Mouse (Mus musculus): ENCODE data around the gene Tmem169. TPM values are rescaled to one million over a fixed set of nuclear protein-coding genes. Genes with fewer than 3 reads are reported as not detected.
"Not testable (repeated sequence)": the region's sequence is repeated elsewhere in the genome, so short reads cannot be mapped to it uniquely, and the experiment has no call there.

Gene Tmem169
- polyA plus RNA-seq, 1 experiment from 2014 or later, result 25.5 TPM

DNA sequence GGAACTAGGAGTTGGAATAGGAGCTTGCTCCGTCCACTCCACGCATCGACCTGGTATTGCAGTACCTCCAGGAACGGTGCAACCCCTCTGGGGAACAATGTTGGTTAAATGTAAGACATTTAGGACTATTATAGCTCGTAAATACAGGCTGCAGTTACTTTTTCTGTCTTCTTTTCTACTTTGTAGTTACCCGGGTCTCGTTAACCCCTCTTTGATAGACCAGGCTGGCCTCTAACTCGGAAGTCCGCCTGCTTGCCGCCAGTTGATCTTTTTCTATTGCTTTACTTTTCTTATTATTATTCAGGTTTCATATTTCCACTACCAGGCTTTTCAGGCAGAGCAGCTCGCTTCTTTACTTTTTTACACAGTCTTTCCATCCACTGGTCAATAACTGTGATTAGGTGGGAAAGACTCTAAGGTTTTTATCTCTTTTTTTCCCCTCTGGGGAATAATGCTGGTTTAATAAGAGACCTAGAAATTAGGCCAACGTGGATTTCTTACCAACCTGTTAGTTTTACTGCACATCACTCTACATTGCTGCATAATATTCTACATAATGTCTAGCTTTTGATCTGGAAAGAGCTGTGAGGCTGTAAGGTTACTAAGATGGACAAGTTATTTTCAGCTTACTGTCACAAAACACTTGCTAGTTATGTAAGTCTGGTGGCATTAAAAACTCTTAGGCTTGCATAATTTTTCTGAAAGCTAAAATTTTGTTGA is 39.7 kb upstream of the Tmem169 start:
- Histone ChIP-seq H3K27me3 (ENCODE audit: control insufficient read depth, insufficient read depth, low read length) (no peaks in the 10 kb centered on the region), H3K9me3 (ENCODE audit: control insufficient read depth, low read length) (no peaks in the 10 kb centered on the region), H3K4me1 (replicated peaks; ENCODE audit: control insufficient read depth, insufficient read depth, low read length) (no peaks in the 10 kb centered on the region), H3K4me3 (ENCODE audit: low read depth, low read length) (no peak overlapping the region), H3K27ac (ENCODE audit: low read depth, low read length) (peak overlapping the region; percentile 65), H3K4me2 (replicated peaks; ENCODE audit: low read depth, low read length) (peak overlapping the region; percentile 49; the same call in 1 of the 2 replicates), H3K9ac (ENCODE audit: low read depth, low read length) (no peak overlapping the region), H3K36me3 (ENCODE audit: control insufficient read depth, insufficient read depth, low read length) (no peaks in the 10 kb centered on the region)
- WGBS, result 1% methylated on average over 12 of the region's 12 CpGs
- ATAC-seq (ENCODE audit: low FRiP score) (peak; percentile 91), DNase-seq (ENCODE audit: low spot score) (peak; percentile 72)

DNA sequence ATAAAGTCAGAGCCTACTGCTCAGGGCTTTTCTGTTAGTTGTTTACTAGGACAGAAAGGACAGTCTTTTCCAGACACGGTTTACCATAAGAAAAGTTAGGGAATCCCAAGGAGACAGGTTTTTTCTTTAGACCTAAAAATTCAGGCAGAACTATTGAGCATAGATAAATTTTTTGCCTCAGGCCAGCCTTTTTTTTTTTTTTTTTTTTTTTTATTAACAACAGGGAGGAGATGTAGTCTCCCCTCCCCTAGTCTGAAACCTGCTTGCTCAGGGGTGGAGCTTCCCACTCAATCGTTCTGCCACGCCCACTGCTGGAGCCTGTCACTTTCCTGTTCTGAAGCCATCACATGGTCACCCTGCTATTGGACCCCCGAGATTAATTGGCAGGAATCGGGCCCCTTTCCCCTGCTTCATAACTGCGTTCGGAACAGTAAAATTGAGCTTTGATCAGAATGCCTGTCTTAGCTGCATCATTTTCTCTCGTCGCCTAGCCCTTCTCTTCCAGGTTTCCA is 35.9 kb upstream of the Tmem169 start:
- not testable (repeated sequence) for H3K36me3 ChIP-seq (ENCODE audit: control insufficient read depth, insufficient read depth, low read length); DNase-seq (ENCODE audit: low spot score); H3K27me3 ChIP-seq (ENCODE audit: control insufficient read depth, insufficient read depth, low read length); H3K27ac ChIP-seq (ENCODE audit: low read depth, low read length); H3K4me2 ChIP-seq (replicated peaks; ENCODE audit: low read depth, low read length); ATAC-seq (ENCODE audit: low FRiP score); H3K4me3 ChIP-seq (ENCODE audit: low read depth, low read length); H3K9ac ChIP-seq (ENCODE audit: low read depth, low read length); H3K9me3 ChIP-seq (ENCODE audit: control insufficient read depth, low read length); H3K4me1 ChIP-seq (replicated peaks; ENCODE audit: control insufficient read depth, insufficient read depth, low read length)
- 50% methylated on average over 9 of the region's 9 CpGs for WGBS

DNA sequence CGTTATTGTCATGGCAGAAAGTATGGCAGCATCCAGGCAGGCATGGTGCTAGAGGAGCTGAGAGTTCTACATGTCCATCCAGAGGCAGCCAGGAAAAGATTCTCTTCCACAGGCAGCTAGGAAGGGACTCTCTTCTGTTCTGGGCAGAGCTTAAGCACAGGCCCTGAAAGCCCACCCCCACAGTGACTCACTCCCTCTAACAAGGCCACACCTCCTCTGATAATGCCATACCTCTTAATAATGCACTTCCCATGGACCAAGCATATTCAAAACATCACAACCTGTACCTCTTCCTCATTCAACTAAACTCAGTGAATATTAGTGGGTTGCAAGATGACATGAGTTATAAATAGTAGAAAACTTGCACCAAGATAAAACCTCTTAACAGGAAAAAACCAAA is 32.4 kb upstream of the Tmem169 start:
- H3K4me3 ChIP-seq (ENCODE audit: low read depth, low read length), result no peak overlapping the region
- no peaks in the 10 kb centered on the region for H3K36me3 ChIP-seq (ENCODE audit: control insufficient read depth, insufficient read depth, low read length)
- H3K4me2 ChIP-seq (replicated peaks; ENCODE audit: low read depth, low read length), result no peak overlapping the region
- H3K27ac ChIP-seq (ENCODE audit: low read depth, low read length), result no peak overlapping the region
- ATAC-seq (ENCODE audit: low FRiP score) (no peak), DNase-seq (ENCODE audit: low spot score) (no peak)
- H3K9ac ChIP-seq (ENCODE audit: low read depth, low read length), result no peak overlapping the region
- WGBS, result 84% methylated on average over 1 of the region's 1 CpGs
- no peaks in the 10 kb centered on the region for H3K27me3 ChIP-seq (ENCODE audit: control insufficient read depth, insufficient read depth, low read length)
- no peaks in the 10 kb centered on the region for H3K9me3 ChIP-seq (ENCODE audit: control insufficient read depth, low read length)
- H3K4me1 ChIP-seq (replicated peaks; ENCODE audit: control insufficient read depth, insufficient read depth, low read length), result no peaks in the 10 kb centered on the region

- no peaks in the 10 kb centered on the region for H3K27me3 ChIP-seq (ENCODE audit: control insufficient read depth, insufficient read depth, low read length)
- WGBS, result 27% methylated on average over 11 of the region's 11 CpGs
- H3K4me2 ChIP-seq (replicated peaks; ENCODE audit: low read depth, low read length), result peak overlapping the region; percentile 54
- H3K4me1 ChIP-seq (replicated peaks; ENCODE audit: control insufficient read depth, insufficient read depth, low read length), result no peaks in the 10 kb centered on the region
- DNase-seq (ENCODE audit: low spot score), result no peak
- peak overlapping the region; percentile 32 for H3K4me3 ChIP-seq (ENCODE audit: low read depth, low read length)
- H3K9me3 ChIP-seq (ENCODE audit: control insufficient read depth, low read length), result no peaks in the 10 kb centered on the region
- no peak overlapping the region for H3K9ac ChIP-seq (ENCODE audit: low read depth, low read length)
- no peaks in the 10 kb centered on the region for H3K36me3 ChIP-seq (ENCODE audit: control insufficient read depth, insufficient read depth, low read length)
- ATAC-seq (ENCODE audit: low FRiP score), result peak; percentile 28; the same call in 1 of the 2 replicates
- no peak overlapping the region for H3K27ac ChIP-seq (ENCODE audit: low read depth, low read length)
Observed at GRCm38 (mm10) chr1:72253881-72254491, 30.2 kb upstream of the Tmem169 start.

GRCm38 (mm10) chr1:72254545-72255061 is 29.6 kb upstream of the Tmem169 start:
- Histone ChIP-seq H3K4me1 (replicated peaks; ENCODE audit: control insufficient read depth, insufficient read depth, low read length) (no peaks in the 10 kb centered on the region), H3K36me3 (ENCODE audit: control insufficient read depth, insufficient read depth, low read length) (no peaks in the 10 kb centered on the region), H3K9me3 (ENCODE audit: control insufficient read depth, low read length) (no peaks in the 10 kb centered on the region), H3K4me2 (replicated peaks; ENCODE audit: low read depth, low read length) (peak overlapping the region; percentile 54), H3K9ac (ENCODE audit: low read depth, low read length) (peak overlapping the region; percentile 52), H3K4me3 (ENCODE audit: low read depth, low read length) (peak overlapping the region; percentile 32), H3K27me3 (ENCODE audit: control insufficient read depth, insufficient read depth, low read length) (no peaks in the 10 kb centered on the region), H3K27ac (ENCODE audit: low read depth, low read length) (peak overlapping the region; percentile 72)
- ATAC-seq (ENCODE audit: low FRiP score) (peak; percentile 93), DNase-seq (ENCODE audit: low spot score) (peak; percentile 94)
- 2% methylated on average over 35 of the region's 35 CpGs for WGBS

DNA sequence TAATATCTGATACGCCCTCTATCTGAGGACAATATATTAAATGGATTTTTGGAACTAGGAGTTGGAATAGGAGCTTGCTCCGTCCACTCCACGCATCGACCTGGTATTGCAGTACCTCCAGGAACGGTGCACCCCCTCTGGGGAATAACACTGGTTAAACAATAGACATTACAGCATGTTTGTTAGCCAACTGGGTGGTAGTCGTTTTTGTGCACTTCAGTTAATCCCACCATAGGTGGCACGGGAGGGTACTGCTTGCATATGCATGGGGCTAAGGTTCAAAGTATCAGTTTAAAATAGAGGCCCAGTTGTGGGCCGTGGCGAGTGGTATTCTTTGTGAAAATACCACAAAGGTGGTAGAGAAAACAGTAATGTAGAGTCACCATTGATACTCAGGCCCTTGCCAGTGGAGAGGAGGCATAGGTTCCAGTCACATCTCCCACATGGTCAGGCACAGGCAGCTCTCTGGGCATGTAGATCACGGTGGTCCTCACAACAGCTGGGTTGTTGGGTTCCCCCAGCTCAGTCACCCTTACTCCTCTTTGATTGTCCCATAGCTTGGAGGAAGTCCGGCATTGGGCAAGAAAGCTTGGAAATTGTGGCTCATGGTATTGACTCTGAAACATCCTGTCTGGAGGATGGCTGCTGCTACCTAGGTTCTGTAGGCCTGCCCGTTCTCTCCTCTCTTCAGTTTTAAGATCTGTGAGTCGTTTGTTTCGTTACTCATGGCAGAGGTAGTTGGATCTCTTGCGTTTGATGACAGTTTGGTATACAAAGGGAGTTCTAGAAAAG is 28.9 kb upstream of the Tmem169 start:
- Histone ChIP-seq H3K27ac (ENCODE audit: low read depth, low read length) (peak overlapping the region; percentile 72), H3K9ac (ENCODE audit: low read depth, low read length) (peak overlapping the region; percentile 52; the same call in 1 of the 2 replicates), H3K4me3 (ENCODE audit: low read depth, low read length) (peak overlapping the region; percentile 32), H3K9me3 (ENCODE audit: control insufficient read depth, low read length) (no peaks in the 10 kb centered on the region), H3K4me2 (replicated peaks; ENCODE audit: low read depth, low read length) (peak overlapping the region; percentile 54), H3K36me3 (ENCODE audit: control insufficient read depth, insufficient read depth, low read length) (no peaks in the 10 kb centered on the region), H3K27me3 (ENCODE audit: control insufficient read depth, insufficient read depth, low read length) (no peaks in the 10 kb centered on the region), H3K4me1 (replicated peaks; ENCODE audit: control insufficient read depth, insufficient read depth, low read length) (no peaks in the 10 kb centered on the region)
- peak; percentile 82 for DNase-seq (ENCODE audit: low spot score)
- WGBS, result 8% methylated on average over 15 of the region's 15 CpGs
- ATAC-seq (ENCODE audit: low FRiP score), result peak; percentile 90

DNA sequence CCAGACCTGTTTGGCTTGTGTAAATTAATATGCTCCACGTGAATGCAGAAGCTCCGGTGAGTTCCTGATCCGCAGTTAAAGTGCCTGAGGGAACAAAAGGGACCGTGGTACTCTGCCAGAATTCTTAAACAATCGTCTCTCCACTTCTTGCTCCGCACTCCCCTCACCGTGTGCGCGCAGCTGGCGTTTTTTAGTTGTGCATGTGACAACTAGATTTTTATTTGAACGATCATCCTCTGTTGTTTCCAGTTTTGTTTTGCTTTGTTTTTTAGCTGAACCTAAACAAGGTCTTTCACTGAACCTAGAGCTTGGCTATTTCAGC is 28.4 kb upstream of the Tmem169 start:
- Histone ChIP-seq H3K9me3 (ENCODE audit: control insufficient read depth, low read length) (no peaks in the 10 kb centered on the region), H3K9ac (ENCODE audit: low read depth, low read length) (0 out of 2 replicates have a peak overlapping the region, but pooled peaks have one; percentile 2), H3K4me2 (replicated peaks; ENCODE audit: low read depth, low read length) (peak overlapping the region; percentile 54; the same call in 1 of the 2 replicates), H3K27ac (ENCODE audit: low read depth, low read length) (peak overlapping the region; percentile 72; the same call in 1 of the 2 replicates), H3K27me3 (ENCODE audit: control insufficient read depth, insufficient read depth, low read length) (no peaks in the 10 kb centered on the region), H3K4me1 (replicated peaks; ENCODE audit: control insufficient read depth, insufficient read depth, low read length) (no peaks in the 10 kb centered on the region), H3K36me3 (ENCODE audit: control insufficient read depth, insufficient read depth, low read length) (no peaks in the 10 kb centered on the region), H3K4me3 (ENCODE audit: low read depth, low read length) (0 out of 2 replicates have a peak overlapping the region, but pooled peaks have one; percentile 32)
- DNase-seq (ENCODE audit: low spot score) (no peak), ATAC-seq (ENCODE audit: low FRiP score) (no peak)
- WGBS, result 45% methylated on average over 11 of the region's 11 CpGs

DNA sequence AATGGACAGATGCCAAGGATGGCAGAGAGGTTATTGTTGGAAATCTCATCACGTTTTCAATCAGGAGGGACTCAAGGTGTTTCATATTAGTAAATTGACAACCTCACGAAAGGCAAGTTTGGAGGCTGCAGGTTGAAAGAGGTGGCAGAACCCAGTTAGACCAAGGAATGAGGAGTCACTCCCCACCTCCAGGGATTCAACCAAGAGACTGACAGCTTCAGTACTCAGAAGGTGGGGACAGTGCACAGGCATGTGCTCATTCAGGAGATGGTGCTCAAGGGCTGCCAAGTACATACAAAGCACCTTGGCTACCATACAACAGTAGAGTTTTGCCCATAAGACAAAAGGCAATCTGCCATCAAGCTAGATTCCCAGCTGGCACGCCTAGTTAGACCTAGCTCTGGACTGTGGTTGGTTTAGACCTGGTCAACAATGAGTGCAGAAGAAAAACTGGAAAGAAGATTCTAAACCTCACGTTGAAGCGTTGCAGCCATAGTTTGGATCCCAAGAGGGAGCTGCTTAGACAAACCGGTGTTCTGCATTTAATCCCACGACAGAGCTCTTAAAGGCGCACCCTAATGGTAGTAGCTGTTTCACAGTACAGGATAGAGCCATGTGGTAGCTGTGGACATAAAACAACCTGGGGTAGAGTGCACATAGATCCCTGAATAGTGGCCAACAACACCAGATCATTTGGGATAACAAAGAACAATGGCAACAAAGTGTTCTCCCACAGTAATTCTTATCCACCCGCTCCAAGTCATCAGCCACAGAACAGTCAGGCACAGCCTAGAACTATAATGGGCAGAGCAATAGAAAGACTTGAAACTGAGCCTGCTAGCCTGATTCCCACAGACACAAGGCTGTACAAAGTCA is 27.6 kb upstream of the Tmem169 start:
- Histone ChIP-seq H3K9me3 (ENCODE audit: control insufficient read depth, low read length) (no peaks in the 10 kb centered on the region), H3K4me3 (ENCODE audit: low read depth, low read length) (no peak overlapping the region), H3K27ac (ENCODE audit: low read depth, low read length) (no peak overlapping the region), H3K36me3 (ENCODE audit: control insufficient read depth, insufficient read depth, low read length) (no peaks in the 10 kb centered on the region), H3K27me3 (ENCODE audit: control insufficient read depth, insufficient read depth, low read length) (no peaks in the 10 kb centered on the region), H3K9ac (ENCODE audit: low read depth, low read length) (no peak overlapping the region), H3K4me2 (replicated peaks; ENCODE audit: low read depth, low read length) (no peak overlapping the region), H3K4me1 (replicated peaks; ENCODE audit: control insufficient read depth, insufficient read depth, low read length) (no peaks in the 10 kb centered on the region)
- ATAC-seq (ENCODE audit: low FRiP score) (no peak), DNase-seq (ENCODE audit: low spot score) (no peak)
- 88% methylated on average over 9 of the region's 9 CpGs for WGBS
